ENCODE assay signal across 9 mouse cellular contexts in genomic region chr6:71166551-71167169, GRCm38 (mm10). TPM values are rescaled to one million over a fixed set of nuclear protein-coding genes. Genes with fewer than 3 reads are reported as not detected.
A peak's percentile ranks its signal among the peaks of the same experiment; 100 is the strongest.
DNase-seq lines count a peak whose midpoint lies in the region; ATAC-seq lines count a peak whose summit lies in the region.
"Had no signal": no experiment of that assay in that cellular context is flagged by ENCODE, and none has a peak within 500 bp of the region (broad histone marks: within the 10 kb centered on the region; RNA-seq: fewer than 3 reads in every experiment).

No protein-coding gene starts in this region.

- no peak overlapping the region for H3K9ac ChIP-seq in intestine, embryonic 14.5 days (ENCODE audit: low read length)

- H3K27me3 ChIP-seq in intestine, embryonic 14.5 days (replicated peaks; ENCODE audit: control insufficient read depth, insufficient read depth, low read length), result no peaks in the 10 kb centered on the region

- 32% methylated on average over 6 of the region's 6 CpGs for WGBS in intestine, embryonic 14.5 days

- ATAC-seq in activated CD4-positive, CD25-positive, alpha-beta regulatory T cell, adult 4 months, result peak; percentile 69
- ATAC-seq in intestine, embryonic 14.5 days (replicated peaks; ENCODE audit: low FRiP score, low TSS enrichment, low read depth), result peak; percentile 77

- intact Hi-C loops in left cerebral cortex, postnatal 4 days (cut with DNase I), result no loop called here

- H3K4me3 ChIP-seq in intestine, embryonic 14.5 days (ENCODE audit: low read depth, low read length), result no peak overlapping the region

- no peaks in the 10 kb centered on the region for H3K36me3 ChIP-seq in intestine, embryonic 14.5 days (ENCODE audit: control insufficient read depth, insufficient read depth, low read length)

- H3K27ac ChIP-seq in intestine, embryonic 14.5 days (ENCODE audit: low read depth), result no peak overlapping the region

- no peak overlapping the region for H3K4me2 ChIP-seq in intestine, embryonic 14.5 days (ENCODE audit: low read length)

- peak; percentile 32 to 39 for DNase-seq in cerebellum, adult 18-20 months
- no peak for DNase-seq in cerebellum, adult 8-10 months
- DNase-seq in left cerebral cortex, postnatal 4 days, result peak; percentile 13
- DNase-seq in left cerebral cortex, adult 9 months (ENCODE audit: low spot score in 2 of 2), result no peak
- DNase-seq in intestine, embryonic 14.5 days (ENCODE audit: low spot score), result no peak
- DNase-seq in retina, postnatal 7 days (ENCODE audit: low read depth, low spot score), result peak; percentile 36
- DNase-seq in yolk sac, embryonic 10.5 days (ENCODE audit: low spot score), result no peak

- no peaks in the 10 kb centered on the region for H3K9me3 ChIP-seq in intestine, embryonic 14.5 days (ENCODE audit: control insufficient read depth, low read length)

- no peaks in the 10 kb centered on the region for H3K4me1 ChIP-seq in intestine, embryonic 14.5 days (replicated peaks; ENCODE audit: control insufficient read depth, insufficient read depth, low read length)

RNA-seq across cellular contexts. Expression of gene Thnsl2, which starts 22.4 kb away (rescaled TPM):
- total RNA-seq in left cerebral cortex, postnatal 4 days (2021), result 1 to 10 TPM; 2.0 to 2.9 TPM
- polyA plus RNA-seq in activated CD4-positive, CD25-positive, alpha-beta regulatory T cell, adult 4 months (2017; shearing (Covaris generic)), result 1 to 10 TPM; 1.7 to 2.2 TPM
- polyA plus RNA-seq in intestine, embryonic 14.5 days (2014; fragmentation: Nextera tagmentation; extraction: Ambion mirVana), result 21.5 and 23.0 TPM in 2 replicates

RNA-seq across cellular contexts. Expression of gene Fabp1, which starts 33.0 kb away (rescaled TPM):
- total RNA-seq in left cerebral cortex, postnatal 4 days (2021), result not detected
- polyA plus RNA-seq in activated CD4-positive, CD25-positive, alpha-beta regulatory T cell, adult 4 months (2017; shearing (Covaris generic)), result not detected
- polyA plus RNA-seq in intestine, embryonic 14.5 days (2014; fragmentation: Nextera tagmentation; extraction: Ambion mirVana), result 97.8 and 153 TPM in 2 replicates
- total RNA-seq: layer of hippocampus, adult 18-20 months had no signal

Comparison
In these comparisons a context has a peak if more than half of its experiments do, and no peak if none do; other contexts are left out.
1. DNase-seq: peak in cerebellum, adult 18-20 months (2 of 2), left cerebral cortex, postnatal 4 days (single experiment) and retina, postnatal 7 days (single experiment); none in cerebellum, adult 8-10 months (single experiment), left cerebral cortex, adult 9 months (0 of 2), intestine, embryonic 14.5 days (single experiment) and yolk sac, embryonic 10.5 days (single experiment).
2. RNA of gene Fabp1, which starts 33.0 kb away (polyA plus RNA-seq): 97.8 to 153 TPM in intestine, embryonic 14.5 days; not detected in activated CD4-positive, CD25-positive, alpha-beta regulatory T cell, adult 4 months; every median in the first group is over 10 times any median in the second.